Comparison of ENCODE assay signal across 8 mouse cellular contexts in genomic region chr6:28832751-28833291, GRCm38 (mm10). TPM values are rescaled to one million over a fixed set of nuclear protein-coding genes. Genes with fewer than 3 reads are reported as not detected.
DNase-seq lines count a peak whose midpoint lies in the region; ATAC-seq and TF ChIP-seq lines count a peak whose summit lies in the region.

No protein-coding gene starts in this region.

- H3K4me1 ChIP-seq in heart, embryonic 14.5 days (ENCODE audit: control insufficient read depth in 2 of 2, insufficient read depth in 2 of 2, low read length in 2 of 2): peaks cover 4 to 13% of the 10 kb centered on the region in 2 experiments; a peak in 2 of 4 replicates
- peaks cover 29% of the 10 kb centered on the region for H3K4me1 ChIP-seq in midbrain, embryonic 11.5 days (ENCODE audit: control insufficient read depth, insufficient read depth, low read length)

- peak; percentile 8 for TF ChIP-seq CTCF in left cerebral cortex, adult 2 months (IDR thresholded peaks at IDR 0.05)

- H3K9ac ChIP-seq in heart, embryonic 14.5 days (ENCODE audit: low read length): peak overlapping the region; percentile 72
- H3K9ac ChIP-seq in midbrain, embryonic 11.5 days (ENCODE audit: low read length): peak overlapping the region; percentile 91

- H3K4me3 ChIP-seq in heart, embryonic 14.5 days (ENCODE audit: control insufficient read depth in 1 of 2, insufficient read depth in 1 of 2, low read depth in 1 of 2, low read length in 2 of 2): peak overlapping the region; percentile 52 to 69
- peak overlapping the region; percentile 95 for H3K4me3 ChIP-seq in left cerebral cortex, adult 2 months
- peak overlapping the region; percentile 72 for H3K4me3 ChIP-seq in midbrain, embryonic 11.5 days (ENCODE audit: low read depth, low read length)

- WGBS in heart, embryonic 14.5 days: under 1% methylated on average over 57 of the region's 58 CpGs
- WGBS in midbrain, embryonic 11.5 days: under 1% methylated on average over 58 of the region's 58 CpGs

- no peaks in the 10 kb centered on the region for H3K9me3 ChIP-seq in heart, embryonic 14.5 days (ENCODE audit: control insufficient read depth, low read length)
- no peaks in the 10 kb centered on the region for H3K9me3 ChIP-seq in midbrain, embryonic 11.5 days (ENCODE audit: control insufficient read depth, low read length)

- no peak overlapping the region for H3K27ac ChIP-seq in heart, embryonic 14.5 days (replicated peaks in 1 of 2; ENCODE audit: control insufficient read depth in 1 of 2, insufficient read depth in 1 of 2, low read depth in 2 of 2, low read length in 2 of 2)
- H3K27ac ChIP-seq in left cerebral cortex, adult 2 months: peak overlapping the region; percentile 99
- H3K27ac ChIP-seq in midbrain, embryonic 11.5 days (ENCODE audit: low read depth, low read length): peak overlapping the region; percentile 68

- peaks cover 20% of the 10 kb centered on the region; the same call in 1 of the 2 replicates for H3K27me3 ChIP-seq in heart, embryonic 14.5 days (ENCODE audit: control insufficient read depth, insufficient read depth, low read length)
- peaks cover 8% of the 10 kb centered on the region for H3K27me3 ChIP-seq in midbrain, embryonic 11.5 days (ENCODE audit: control insufficient read depth, insufficient read depth, low read length)

- intact Hi-C loops in left cerebral cortex, adult 2 months (cut with DNase I): loop anchor here (2.0 to 5.0 kb wide), 4 partner anchors 126 to 411 kb away; partner anchors contain the start of gene Arf5

- no peak for DNase-seq in frontal cortex, postnatal 14 days (ENCODE audit: low spot score in 2 of 2)
- peak; percentile 56 for DNase-seq in ES-CJ7 (ENCODE audit: low read depth, low spot score)
- DNase-seq in cerebellum, postnatal 25 days: peak; percentile 83 to 84
- peak; percentile 60 to 63 for DNase-seq in left cerebral cortex, adult 2 months (ENCODE audit: extremely low spot score in 1 of 2, low spot score in 2 of 2)
- DNase-seq in midbrain, embryonic 11.5 days (ENCODE audit: low spot score, missing footprints): peak; percentile 95
- peak; percentile 60 for DNase-seq in testis, postnatal 14 days (ENCODE audit: low spot score)

- peak overlapping the region; percentile 100 for H3K4me2 ChIP-seq in heart, embryonic 14.5 days (ENCODE audit: low read length)
- H3K4me2 ChIP-seq in midbrain, embryonic 11.5 days: peak overlapping the region; percentile 99

- H3K36me3 ChIP-seq in heart, embryonic 14.5 days (ENCODE audit: control insufficient read depth, insufficient read depth, low read length): no peaks in the 10 kb centered on the region
- 0 out of 2 replicates have a peak, but pooled peaks cover 2% of the 10 kb centered on the region for H3K36me3 ChIP-seq in midbrain, embryonic 11.5 days (ENCODE audit: control insufficient read depth, insufficient read depth, low read length)

- peak; percentile 11 for ATAC-seq in frontal cortex, adult (ENCODE audit: low TSS enrichment)
- ATAC-seq in heart, embryonic 14.5 days (ENCODE audit: insufficient number of reproducible peaks, insufficient read depth, low FRiP score, low read depth): peak; percentile 43; the same call in 1 of the 2 replicates
- ATAC-seq in midbrain, embryonic 11.5 days (ENCODE audit: low FRiP score): peak; percentile 78

RNA-seq across cellular contexts. Expression of gene Lrrc4, which starts 1.3 kb away (rescaled TPM):
- 0.45 and 0.82 TPM in 2 replicates for polyA plus RNA-seq in heart, embryonic 14.5 days (2014; fragmentation: Nextera tagmentation; extraction: Ambion mirVana)
- total RNA-seq in left cerebral cortex, adult 2 months (2021): 100 to 1,000 TPM; 105 to 111 TPM
- polyA plus RNA-seq in midbrain, embryonic 11.5 days (2014; fragmentation: Nextera tagmentation; extraction: Ambion mirVana): 2.2 and 2.7 TPM in 2 replicates

Comparison
In these comparisons a context has a peak if more than half of its experiments do, and no peak if none do; other contexts are left out.
1. ATAC-seq: peak in every context shown above with its lines; median percentile 78 in midbrain, embryonic 11.5 days; 43 in heart, embryonic 14.5 days; 11 in frontal cortex, adult.
2. DNase-seq: peak in ES-CJ7 (single experiment), cerebellum, postnatal 25 days (2 of 2), left cerebral cortex, adult 2 months (2 of 2), midbrain, embryonic 11.5 days (single experiment) and testis, postnatal 14 days (single experiment); none in frontal cortex, postnatal 14 days (0 of 2).
3. H3K27ac ChIP-seq: peak in left cerebral cortex, adult 2 months (single experiment) and midbrain, embryonic 11.5 days (single experiment); none in heart, embryonic 14.5 days (0 of 2).
4. Peak in every context shown above with its lines, with median percentiles within 50 percentile points of each other: H3K4me3 ChIP-seq.